Mouse (Mus musculus): Measurements from ENCODE around the gene Map3k3.

- TF ChIP-seq POLR2A (IDR thresholded peaks at IDR 0.05; ENCODE audit: control insufficient read depth, low read depth, low read length) = peak; percentile 52
- TF ChIP-seq CTCF (IDR thresholded peaks at IDR 0.05; ENCODE audit: control insufficient read depth, insufficient read depth, insufficient replicate concordance, low read depth, low read length) = no peak
These were observed 75.8 kb downstream of the Map3k3 start for GRCm38 (mm10) chr11:106159921-106160840.

All from testis, adult 2 months (tissue).